Mouse (Mus musculus): ENCODE results near the gene Rnf2.

GRCm38 (mm10) chr1:151549794-151550193 lies 49.0 kb upstream of the Rnf2 start:
- TF ChIP-seq POLR2A (IDR thresholded peaks at IDR 0.05; ENCODE audit: low read depth, low read length) (no peak), CTCF (conservative IDR thresholded peaks at IDR 0.05 in 1 of 2, IDR thresholded peaks at IDR 0.05 in 1 of 2; ENCODE audit: low read depth in 2 of 2, low read length in 2 of 2) (no peak), MAX (IDR thresholded peaks at IDR 0.05; ENCODE audit: low read length) (no peak), ZC3H11A (IDR thresholded peaks at IDR 0.05; ENCODE audit: low read depth, low read length) (no peak), TCF12 (IDR thresholded peaks at IDR 0.05; ENCODE audit: low read depth, low read length) (no peak), MAFK (IDR thresholded peaks at IDR 0.05; ENCODE audit: insufficient replicate concordance, low read length) (no peak), MAZ (IDR thresholded peaks at IDR 0.05; ENCODE audit: low read depth, low read length) (no peak), ZMIZ1 (IDR thresholded peaks at IDR 0.05; ENCODE audit: low read depth, low read length) (no peak), EP300 (IDR thresholded peaks at IDR 0.05; ENCODE audit: low read length) (no peak), CHD2 (IDR thresholded peaks at IDR 0.05; ENCODE audit: low read length) (no peak), JUND (conservative IDR thresholded peaks at IDR 0.05; ENCODE audit: low read depth, low read length) (no peak), ETS1 (conservative IDR thresholded peaks at IDR 0.05; ENCODE audit: low read depth, low read length) (no peak), GABPA (IDR thresholded peaks at IDR 0.05; ENCODE audit: insufficient replicate concordance, low read depth, low read length) (no peak)

Measured in CH12.LX (cell line).